In genomic region chr6:141447547-141447946, GRCm38 (mm10) we compare ENCODE assay signal across 9 mouse cellular contexts.
A peak's percentile ranks its signal among the peaks of the same experiment; 100 is the strongest.
DNase-seq lines count a peak whose midpoint lies in the region; ATAC-seq and TF ChIP-seq lines count a peak whose summit lies in the region.
"Had no signal": no experiment of that assay in that cellular context is flagged by ENCODE, and none has a peak within 500 bp of the region (broad histone marks: within the 10 kb centered on the region; RNA-seq: fewer than 3 reads in every experiment).

No protein-coding gene starts in this region.

- no peak for ATAC-seq in midbrain, embryonic 13.5 days
- no peak for ATAC-seq in liver, postnatal 0 days

- peak; percentile 73 for TF ChIP-seq CTCF in liver, postnatal 0 days (IDR thresholded peaks at IDR 0.05; ENCODE audit: low read depth)

- TF ChIP-seq EP300 in liver, postnatal 0 days (IDR thresholded peaks at IDR 0.05; ENCODE audit: low read depth): no peak

- DNase-seq in midbrain, embryonic 10.5 days (ENCODE audit: low spot score): peak; percentile 44
- DNase-seq in cerebellum, postnatal 10 days: peak; percentile 90 to 93
- DNase-seq in frontal cortex, postnatal 25 days (ENCODE audit: low spot score in 2 of 2): peak; percentile 49 to 57
- peak; percentile 87 for DNase-seq in kidney, postnatal 10 days
- DNase-seq in liver, postnatal 0 days: peak; percentile 63
- peak; percentile 83 for DNase-seq in retina, postnatal 1 day
- DNase-seq in spleen, postnatal 36 days (ENCODE audit: low spot score in 2 of 2): no peak

- no peaks in the 10 kb centered on the region for H3K4me1 ChIP-seq in midbrain, embryonic 10.5 days
- H3K4me1 ChIP-seq in midbrain, embryonic 13.5 days (replicated peaks): no peaks in the 10 kb centered on the region
- no peaks in the 10 kb centered on the region for H3K4me1 ChIP-seq in liver, postnatal 0 days (ENCODE audit: insufficient read depth)
- H3K4me1 ChIP-seq: lung, embryonic 15.5 days had no signal

- WGBS in midbrain, embryonic 10.5 days: 15% methylated on average over 3 of the region's 3 CpGs
- 9% methylated on average over 3 of the region's 3 CpGs for WGBS in midbrain, embryonic 13.5 days
- WGBS in liver, postnatal 0 days (ENCODE audit: insufficient replicate concordance): 10% methylated on average over 3 of the region's 3 CpGs

- H3K4me3 ChIP-seq in midbrain, embryonic 10.5 days: no peak overlapping the region
- H3K4me3 ChIP-seq in midbrain, embryonic 13.5 days (replicated peaks): no peak overlapping the region
- no peak overlapping the region for H3K4me3 ChIP-seq in liver, postnatal 0 days (ENCODE audit: low read depth, low read length)
- H3K4me3 ChIP-seq: lung, embryonic 15.5 days had no signal

- no peak overlapping the region for H3K4me2 ChIP-seq in midbrain, embryonic 13.5 days (replicated peaks)
- no peak overlapping the region for H3K4me2 ChIP-seq in liver, postnatal 0 days (ENCODE audit: low read depth, low read length)
- H3K4me2 ChIP-seq: lung, embryonic 15.5 days had no signal

- no peaks in the 10 kb centered on the region for H3K9me3 ChIP-seq in midbrain, embryonic 10.5 days (replicated peaks)
- no peaks in the 10 kb centered on the region for H3K9me3 ChIP-seq in midbrain, embryonic 13.5 days
- no peaks in the 10 kb centered on the region for H3K9me3 ChIP-seq in liver, postnatal 0 days (ENCODE audit: low read length)
- H3K9me3 ChIP-seq: lung, embryonic 15.5 days had no signal

- no peak overlapping the region for H3K9ac ChIP-seq in midbrain, embryonic 13.5 days (replicated peaks)
- no peak overlapping the region for H3K9ac ChIP-seq in liver, postnatal 0 days (replicated peaks)
- H3K9ac ChIP-seq: lung, embryonic 15.5 days had no signal

- H3K27me3 ChIP-seq in midbrain, embryonic 10.5 days (ENCODE audit: low read depth, poor library complexity, severe bottlenecking): no peaks in the 10 kb centered on the region
- no peaks in the 10 kb centered on the region for H3K27me3 ChIP-seq in midbrain, embryonic 13.5 days
- no peaks in the 10 kb centered on the region for H3K27me3 ChIP-seq in liver, postnatal 0 days (ENCODE audit: insufficient read depth, low read length)
- H3K27me3 ChIP-seq: lung, embryonic 15.5 days had no signal

- H3K27ac ChIP-seq in midbrain, embryonic 10.5 days (replicated peaks): no peak overlapping the region
- no peak overlapping the region for H3K27ac ChIP-seq in midbrain, embryonic 13.5 days
- H3K27ac ChIP-seq in liver, postnatal 0 days (ENCODE audit: low read depth): no peak overlapping the region
- H3K27ac ChIP-seq: lung, embryonic 15.5 days had no signal

- no peaks in the 10 kb centered on the region for H3K36me3 ChIP-seq in midbrain, embryonic 10.5 days
- H3K36me3 ChIP-seq in midbrain, embryonic 13.5 days: no peaks in the 10 kb centered on the region
- no peaks in the 10 kb centered on the region for H3K36me3 ChIP-seq in liver, postnatal 0 days (replicated peaks; ENCODE audit: insufficient read depth, low read length)
- H3K36me3 ChIP-seq: lung, embryonic 15.5 days had no signal

Comparison
In these comparisons a context has a peak if more than half of its experiments do, and no peak if none do; other contexts are left out.
1. DNase-seq: peak in midbrain, embryonic 10.5 days (single experiment), cerebellum, postnatal 10 days (2 of 2), frontal cortex, postnatal 25 days (2 of 2), kidney, postnatal 10 days (single experiment), liver, postnatal 0 days (single experiment) and retina, postnatal 1 day (single experiment); none in spleen, postnatal 36 days (0 of 2).